Comparison of ENCODE assay signal across 7 mouse cellular contexts in genomic region chr7:80992631-80992979, GRCm38 (mm10). TPM values are rescaled to one million over a fixed set of nuclear protein-coding genes. Genes with fewer than 3 reads are reported as not detected.
DNase-seq lines count a peak whose midpoint lies in the region; ATAC-seq lines count a peak whose summit lies in the region.

No protein-coding gene starts in this region.

- H3K4me3 ChIP-seq in heart, embryonic 10.5 days: peak overlapping the region; percentile 96
- H3K4me3 ChIP-seq in kidney, embryonic 14.5 days (ENCODE audit: low read length): peak overlapping the region; percentile 92
- peak overlapping the region; percentile 90 for H3K4me3 ChIP-seq in midbrain, embryonic 12.5 days

- DNase-seq in right cerebral cortex, adult 18-20 months: peak; percentile 9
- DNase-seq in right cerebral cortex, postnatal 4 days: no peak
- DNase-seq in cerebellum, adult 9-11 months: peak; percentile 63
- DNase-seq in heart, embryonic 10.5 days (ENCODE audit: low spot score): no peak
- DNase-seq in embryo, embryonic 11 days: no peak

- no peaks in the 10 kb centered on the region for H3K9me3 ChIP-seq in heart, embryonic 10.5 days
- H3K9me3 ChIP-seq in kidney, embryonic 14.5 days (ENCODE audit: control insufficient read depth, low read length): no peaks in the 10 kb centered on the region
- H3K9me3 ChIP-seq in midbrain, embryonic 12.5 days: no peaks in the 10 kb centered on the region

- no peak for ATAC-seq in kidney, embryonic 14.5 days (ENCODE audit: low FRiP score, low TSS enrichment)
- no peak for ATAC-seq in midbrain, embryonic 12.5 days (ENCODE audit: low FRiP score, low read depth)

- H3K36me3 ChIP-seq in heart, embryonic 10.5 days: 0 out of 2 replicates have a peak, but pooled peaks cover 3% of the 10 kb centered on the region
- no peaks in the 10 kb centered on the region for H3K36me3 ChIP-seq in kidney, embryonic 14.5 days (ENCODE audit: control insufficient read depth, insufficient read depth, low read length)
- no peaks in the 10 kb centered on the region for H3K36me3 ChIP-seq in midbrain, embryonic 12.5 days

- peak overlapping the region; percentile 89 for H3K4me2 ChIP-seq in kidney, embryonic 14.5 days (replicated peaks; ENCODE audit: low read depth, low read length)
- H3K4me2 ChIP-seq in midbrain, embryonic 12.5 days (replicated peaks): peak overlapping the region; percentile 83

- WGBS in heart, embryonic 10.5 days: 3% methylated on average over 12 of the region's 12 CpGs
- WGBS in kidney, embryonic 14.5 days: under 1% methylated on average over 12 of the region's 12 CpGs
- WGBS in midbrain, embryonic 12.5 days: 4% methylated on average over 12 of the region's 12 CpGs

- H3K9ac ChIP-seq in kidney, embryonic 14.5 days (ENCODE audit: low read depth, low read length): peak overlapping the region; percentile 91
- H3K9ac ChIP-seq in midbrain, embryonic 12.5 days (replicated peaks): peak overlapping the region; percentile 98

- H3K27ac ChIP-seq in heart, embryonic 10.5 days: peak overlapping the region; percentile 100
- H3K27ac ChIP-seq in kidney, embryonic 14.5 days (ENCODE audit: low read depth, low read length): peak overlapping the region; percentile 95
- peak overlapping the region; percentile 98 for H3K27ac ChIP-seq in midbrain, embryonic 12.5 days (replicated peaks)

- peaks cover 36% of the 10 kb centered on the region for H3K4me1 ChIP-seq in heart, embryonic 10.5 days
- peaks cover 20% of the 10 kb centered on the region for H3K4me1 ChIP-seq in kidney, embryonic 14.5 days (ENCODE audit: control insufficient read depth, insufficient read depth, low read length)
- peaks cover 25% of the 10 kb centered on the region for H3K4me1 ChIP-seq in midbrain, embryonic 12.5 days

- no peaks in the 10 kb centered on the region for H3K27me3 ChIP-seq in heart, embryonic 10.5 days (ENCODE audit: insufficient read depth, poor library complexity, severe bottlenecking)
- H3K27me3 ChIP-seq in kidney, embryonic 14.5 days (ENCODE audit: control insufficient read depth, insufficient read depth, low read length): no peaks in the 10 kb centered on the region
- no peaks in the 10 kb centered on the region for H3K27me3 ChIP-seq in midbrain, embryonic 12.5 days

RNA-seq across cellular contexts. Expression of gene Zfp592, which starts 0.9 kb away (rescaled TPM):
- polyA plus RNA-seq in heart, embryonic 10.5 days (2016; fragmentation: Nextera tagmentation; extraction: Ambion mirVana): 14.8 and 15.1 TPM in 2 replicates
- polyA plus RNA-seq in kidney, embryonic 14.5 days (2014; fragmentation: Nextera tagmentation; extraction: Ambion mirVana): 9.1 and 16.1 TPM in 2 replicates
- polyA plus RNA-seq in midbrain, embryonic 12.5 days (2016; fragmentation: Nextera tagmentation; extraction: Ambion mirVana): 12.4 and 13.8 TPM in 2 replicates

RNA-seq across cellular contexts. Expression of gene Sec11a, which starts 45.0 kb away (rescaled TPM):
- polyA plus RNA-seq in heart, embryonic 10.5 days (2016; fragmentation: Nextera tagmentation; extraction: Ambion mirVana): 167 and 206 TPM in 2 replicates
- 214 and 228 TPM in 2 replicates for polyA plus RNA-seq in kidney, embryonic 14.5 days (2014; fragmentation: Nextera tagmentation; extraction: Ambion mirVana)
- polyA plus RNA-seq in midbrain, embryonic 12.5 days (2016; fragmentation: Nextera tagmentation; extraction: Ambion mirVana): 164 and 172 TPM in 2 replicates

Comparison
In these comparisons a context has a peak if more than half of its experiments do, and no peak if none do; other contexts are left out.
1. DNase-seq: peak in right cerebral cortex, adult 18-20 months (single experiment) and cerebellum, adult 9-11 months (single experiment); none in right cerebral cortex, postnatal 4 days (single experiment), heart, embryonic 10.5 days (single experiment) and embryo, embryonic 11 days (single experiment).
2. Peak in every context shown above with its lines, with median percentiles within 50 percentile points of each other: H3K27ac ChIP-seq and H3K4me3 ChIP-seq.